Mouse (Mus musculus) cortical plate, adult 2 months (tissue): Measurements from ENCODE around the gene Hoxa6. TPM values are rescaled to one million over a fixed set of nuclear protein-coding genes. Genes with fewer than 3 reads are reported as not detected.

Experiments used
- H3K27ac ChIP-seq: fragments of 200-500 bp; 2 replicates; pipeline ENCODE4 v1.5.1; 2012; ENCODE audit warnings: low read length, control low read depth, inconsistent platforms; ENCODE audit not compliant: insufficient read depth
- H3K4me1 ChIP-seq: fragments of 200-500 bp; 2 replicates; pipeline ENCODE4 v1.6.1; 2011; ENCODE audit warnings: low read length; ENCODE audit not compliant: control insufficient read depth, insufficient read depth
- H3K4me3 ChIP-seq: fragments of 200-500 bp; 2 replicates; pipeline ENCODE4 v1.5.1; 2011; ENCODE audit warnings: mild to moderate bottlenecking, low read length, control low read depth; ENCODE audit not compliant: insufficient read depth
- CTCF ChIP-seq: fragments of 200-500 bp; IDR thresholded peaks from 2 replicates; pipeline ENCODE4 v1.5.1; 2011; ENCODE audit warnings: mild to moderate bottlenecking, control low read depth, low read length; ENCODE audit not compliant: insufficient read depth; ENCODE audit errors: extremely low read depth
- POLR2A ChIP-seq: fragments of 200-500 bp; IDR thresholded peaks from 2 replicates; pipeline ENCODE4 v1.6.1; 2011; ENCODE audit warnings: mild to moderate bottlenecking, low read length, control low read depth; ENCODE audit not compliant: insufficient read depth; ENCODE audit errors: extremely low read depth
- polyA plus RNA-seq: library from polyadenylated mRNA; depleted of rRNA; stranded (reverse); fragments of >200 nt; gene quantifications from 2 replicates; pipeline ENCODE4 v1.2.3, GENCODE M21; 2012

The Hoxa6 gene
- polyA plus RNA-seq, 1 experiment, result not detected

- TF ChIP-seq CTCF, result no peak
- no peak for TF ChIP-seq POLR2A
- Histone ChIP-seq H3K4me1 (no peaks in the 10 kb centered on the region), H3K27ac (no peak overlapping the region), H3K4me3 (no peak overlapping the region)
These were observed 8.4 kb upstream of the Hoxa6 start for GRCm38 (mm10) chr6:52216691-52217458.

GRCm38 (mm10) chr6:52215771-52216535 is 7.4 kb upstream of the Hoxa6 start:
- no peak for TF ChIP-seq CTCF
- H3K27ac ChIP-seq, result no peak overlapping the region
- no peak overlapping the region for H3K4me3 ChIP-seq
- H3K4me1 ChIP-seq, result no peaks in the 10 kb centered on the region

- H3K4me3 ChIP-seq, result no peak overlapping the region
- no peak for TF ChIP-seq POLR2A
- no peak for TF ChIP-seq CTCF
- no peak overlapping the region for H3K27ac ChIP-seq
- no peaks in the 10 kb centered on the region for H3K4me1 ChIP-seq
These were observed 6.5 kb upstream of the Hoxa6 start for GRCm38 (mm10) chr6:52215070-52215469.

- Histone ChIP-seq H3K4me1 (no peaks in the 10 kb centered on the region), H3K27ac (no peak overlapping the region), H3K4me3 (no peak overlapping the region)
- TF ChIP-seq POLR2A (no peak), CTCF (no peak)
These were observed 5.7 kb upstream of the Hoxa6 start for GRCm38 (mm10) chr6:52214271-52214670.

GRCm38 (mm10) chr6:52213119-52213986 is 4.8 kb upstream of the Hoxa6 start, which contains the start of the genes Hoxa3 and Gm28308:
Hoxa3 (minus strand) TSS chr6:52213336.
Gm28308 (minus strand) TSS chr6:52213339.
- H3K4me3 ChIP-seq, result no peak within 1 kb of the TSS
- no peak for TF ChIP-seq POLR2A
- TF ChIP-seq CTCF, result no peak
- no peaks in the 10 kb centered on the region for H3K4me1 ChIP-seq
- H3K27ac ChIP-seq, result no peak within 1 kb of the TSS

GRCm38 (mm10) chr6:52212556-52213118 is 4.1 kb upstream of the Hoxa6 start:
- no peak overlapping the region for H3K27ac ChIP-seq
- H3K4me1 ChIP-seq, result no peaks in the 10 kb centered on the region
- TF ChIP-seq CTCF (no peak), POLR2A (no peak)
- no peak overlapping the region for H3K4me3 ChIP-seq

GRCm38 (mm10) chr6:52211961-52212360 is 3.4 kb upstream of the Hoxa6 start:
- no peak overlapping the region for H3K27ac ChIP-seq
- TF ChIP-seq POLR2A (no peak), CTCF (no peak)
- H3K4me3 ChIP-seq, result no peak overlapping the region
- no peaks in the 10 kb centered on the region for H3K4me1 ChIP-seq

- TF ChIP-seq CTCF (peak; percentile 30; the same call in 1 of the 2 replicates), POLR2A (no peak)
- no peak overlapping the region for H3K27ac ChIP-seq
- no peaks in the 10 kb centered on the region for H3K4me1 ChIP-seq
- no peak overlapping the region for H3K4me3 ChIP-seq
These were observed 2.8 kb upstream of the Hoxa6 start for GRCm38 (mm10) chr6:52211170-52211935.
